Mouse (Mus musculus) Patski (cell line): ENCODE measurements around the gene Heatr6. TPM values are rescaled to one million over a fixed set of nuclear protein-coding genes. Genes with fewer than 3 reads are reported as not detected.

Experiments used
- ATAC-seq: fragments of 100-300 bp; one replicate; pipeline ENCODE4 v1.8.0; 2021
- CTCF ChIA-PET: fragments of 350-600 bp; sonication (Branson Sonifier 250); formaldehyde crosslinking; loops from one replicate; lab custom pipeline; 2022; ENCODE audit warnings: inconsistent platforms; lab: Charles Lee
- POLR2A ChIA-PET: fragments of 350-600 bp; sonication (Branson Sonifier 250); formaldehyde crosslinking; loops from one replicate; lab custom pipeline; 2022; ENCODE audit warnings: antibody characterized with exemption, inconsistent platforms; lab: Charles Lee
- DNase-seq: peaks from one replicate; pipeline ENCODE4 v3.0.0-alpha.2; 2011; ENCODE audit warnings: low read depth, low spot score
- H3K27me3 ChIP-seq: fragments of 371-371 bp; one replicate; pipeline ENCODE4 v1.5.1; 2021
- CTCF ChIP-seq: fragments of 100-300 bp; IDR thresholded peaks from one replicate; pipeline ENCODE4 v1.5.1; 2021
- in situ Hi-C: fragments of 300-500 bp; cut with MboI; formaldehyde crosslinking; loops from 3 replicates; pipeline ENCODE4 v1.11.1; 2018; ENCODE audit warnings: low pct_unique_long_range_greater_than_20kb, mixed read lengths
- polyA plus RNA-seq: library from polyadenylated mRNA; unstranded; gene quantifications from one replicate; pipeline ENCODE4 v1.2.3, GENCODE M21; 2021

Gene Heatr6
- polyA plus RNA-seq, 1 experiment from 2014 or later, result 17.6 TPM

DNA sequence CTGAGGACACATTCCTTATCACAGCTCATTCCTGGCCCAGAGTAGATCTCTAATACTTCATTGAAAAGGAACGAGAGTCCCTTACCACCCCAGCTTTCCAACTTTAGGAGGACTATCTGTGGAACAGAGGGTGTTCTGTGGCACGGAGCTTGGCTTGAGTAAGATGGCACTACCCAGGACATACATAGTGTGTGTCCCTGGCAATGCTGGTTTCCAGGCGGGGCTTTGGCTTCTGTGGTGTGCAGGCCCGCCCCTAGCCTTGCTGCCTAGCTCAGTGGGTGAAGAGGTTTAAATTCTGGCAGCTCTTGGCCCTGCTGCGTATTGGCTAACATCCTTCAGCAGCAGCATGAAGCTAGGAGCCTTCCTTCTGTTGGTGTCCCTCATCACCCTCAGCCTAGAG is 6.8 kb upstream of the Heatr6 start, which contains the start of gene Wfdc21:
Gene Wfdc21 (plus strand): TSS at position 260 of the 400 bp plus-strand sequence.
- TF ChIP-seq CTCF, result no peak
- ChIA-PET POLR2A (no interaction called here), CTCF (interaction anchor here (1.3 to 1.4 kb wide), 2 partner anchors 11 to 13 kb away, joined by 3 to 5 read pairs; no protein-coding TSS in a partner anchor)

DNA sequence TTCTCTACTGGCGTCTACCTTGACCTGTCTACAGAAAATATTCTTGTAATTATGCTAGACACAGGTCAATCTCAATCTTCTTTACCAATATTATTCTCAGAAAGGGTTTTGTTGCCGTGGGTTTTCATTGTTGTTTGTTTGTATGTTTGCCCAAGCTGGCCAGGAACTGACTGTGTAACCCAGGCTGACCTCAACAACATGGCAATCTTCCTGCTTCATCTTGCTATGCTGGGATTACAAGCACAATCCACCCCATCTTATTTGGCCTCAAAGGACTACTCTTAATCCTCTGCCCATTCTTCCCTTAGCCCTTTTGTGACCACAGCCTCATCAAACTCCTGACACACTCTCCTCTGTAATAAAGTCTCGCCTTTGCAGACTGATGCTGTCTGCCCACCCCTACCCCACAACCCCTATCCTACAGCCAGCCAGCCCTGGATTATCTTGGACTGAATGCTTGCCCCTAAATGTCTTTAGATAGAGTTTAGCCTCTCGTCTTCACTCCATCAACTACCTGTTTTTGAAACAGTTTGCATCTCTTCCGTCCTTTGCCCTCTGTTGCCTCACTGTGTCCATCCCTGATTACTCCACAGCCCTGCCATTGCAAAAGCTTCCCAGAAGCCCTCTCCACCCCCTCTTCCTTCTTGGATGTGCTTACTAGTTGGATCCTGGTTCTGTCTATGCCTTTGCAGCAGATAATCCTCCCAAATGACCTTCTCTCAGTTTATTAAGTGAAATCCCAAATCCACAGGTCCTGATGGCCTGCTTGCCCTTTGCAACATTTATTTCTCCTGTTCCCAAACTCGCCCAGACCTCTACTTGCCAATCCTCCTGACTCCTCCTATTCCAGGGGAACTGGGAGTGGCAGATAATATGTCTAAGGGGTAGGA is 5.9 kb upstream of the Heatr6 start:
- ATAC-seq (no peak), DNase-seq (no peak)
- in situ Hi-C loops, result no loop called here
- ChIA-PET CTCF (interaction anchor here (1.3 kb wide), 1 partner anchor 12 kb away, joined by 3 read pairs; no protein-coding TSS in a partner anchor), POLR2A (no interaction called here)
- no peak for TF ChIP-seq CTCF
- H3K27me3 ChIP-seq, result peaks cover 42% of the 10 kb centered on the region

More for the DNA sequence above, 6.8 kb upstream of the Heatr6 start, which contains the start of gene Wfdc21:
- ATAC-seq (no peak), DNase-seq (no peak)
- in situ Hi-C loops, result no loop called here
- H3K27me3 ChIP-seq, result peaks cover 40% of the 10 kb centered on the region

DNA sequence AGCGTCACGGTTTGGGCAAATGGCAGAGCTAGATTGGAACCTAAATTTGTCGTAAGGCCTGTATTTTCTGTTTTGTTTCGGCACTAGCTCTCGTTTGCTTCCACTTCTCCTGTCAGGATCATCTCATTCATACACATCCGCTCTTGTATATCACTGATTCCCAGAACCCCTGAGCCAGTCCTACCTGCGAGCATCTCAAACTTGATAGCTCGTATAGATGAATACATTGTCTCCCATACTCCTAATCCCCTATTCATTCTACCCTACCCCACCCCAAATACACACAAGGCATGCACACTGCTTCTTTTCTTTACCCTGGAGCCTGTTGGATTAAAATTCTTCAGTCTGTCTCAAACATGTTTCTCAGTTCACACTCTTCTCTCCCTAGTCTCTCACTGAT is 731 bp downstream of the Heatr6 start:
- DNase-seq, result no peak
- in situ Hi-C loops, result no loop called here
- no peak for TF ChIP-seq CTCF
- ChIA-PET POLR2A (interaction anchor here (0.7 to 0.9 kb wide), 2 partner anchors 13 to 392 kb away, joined by 3 to 6 read pairs; no protein-coding TSS in a partner anchor), CTCF (interaction anchor here (0.8 kb wide), 1 partner anchor 213 kb away, joined by 3 read pairs; no protein-coding TSS in a partner anchor)
- peaks cover 20% of the 10 kb centered on the region for H3K27me3 ChIP-seq
- ATAC-seq, result no peak

DNA sequence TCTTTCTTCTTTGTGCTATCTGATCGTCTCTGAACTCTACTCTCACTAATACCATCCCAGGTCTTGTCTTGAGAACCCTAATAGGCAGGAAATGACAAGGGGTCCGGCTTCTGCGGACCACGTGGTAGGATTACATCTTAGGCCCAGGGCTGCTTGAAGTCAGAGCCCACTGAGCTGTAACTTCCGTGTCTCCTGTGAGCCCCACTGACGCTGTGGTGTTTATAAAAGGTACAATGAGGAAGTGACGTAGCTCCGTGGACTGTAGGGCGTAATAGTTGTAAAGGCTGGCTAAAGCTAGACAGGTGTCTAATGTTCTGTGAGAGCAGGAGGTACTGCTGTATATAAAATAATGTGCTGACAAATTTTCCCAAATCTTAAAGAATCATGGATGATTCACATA is 13.8 kb downstream of the Heatr6 start:
- no peaks in the 10 kb centered on the region for H3K27me3 ChIP-seq
- ChIA-PET CTCF (no interaction called here), POLR2A (interaction anchor here (1.9 kb wide), 1 partner anchor 13 kb away, joined by 6 read pairs; no protein-coding TSS in a partner anchor)
- DNase-seq (no peak), ATAC-seq (no peak)
- in situ Hi-C loops, result no loop called here
- no peak for TF ChIP-seq CTCF

DNA sequence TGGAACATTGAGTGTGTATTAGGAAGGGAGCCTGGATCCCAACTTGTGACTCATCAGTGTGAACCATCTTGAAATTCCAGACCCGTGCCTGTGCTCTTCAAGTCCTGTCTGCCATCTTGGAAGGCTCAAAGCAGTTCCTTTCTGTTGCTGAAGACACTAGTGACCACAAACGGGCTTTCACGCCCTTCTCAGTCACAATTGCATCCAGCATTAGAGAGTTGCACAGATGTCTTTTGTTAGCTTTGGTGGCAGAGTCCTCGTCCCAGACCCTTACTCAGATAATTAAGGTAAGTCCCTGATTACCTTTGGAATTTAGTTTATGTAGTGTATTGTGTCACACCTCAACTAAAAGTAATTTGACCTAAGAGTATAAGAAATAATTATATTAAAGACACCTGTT is 15.5 kb downstream of the Heatr6 start:
- DNase-seq (no peak), ATAC-seq (no peak)
- ChIA-PET CTCF (no interaction called here), POLR2A (interaction anchor here (0.7 kb wide), 1 partner anchor 14 kb away, joined by 3 read pairs; no protein-coding TSS in a partner anchor)
- no peak for TF ChIP-seq CTCF
- in situ Hi-C loops, result no loop called here
- H3K27me3 ChIP-seq, result no peaks in the 10 kb centered on the region

DNA sequence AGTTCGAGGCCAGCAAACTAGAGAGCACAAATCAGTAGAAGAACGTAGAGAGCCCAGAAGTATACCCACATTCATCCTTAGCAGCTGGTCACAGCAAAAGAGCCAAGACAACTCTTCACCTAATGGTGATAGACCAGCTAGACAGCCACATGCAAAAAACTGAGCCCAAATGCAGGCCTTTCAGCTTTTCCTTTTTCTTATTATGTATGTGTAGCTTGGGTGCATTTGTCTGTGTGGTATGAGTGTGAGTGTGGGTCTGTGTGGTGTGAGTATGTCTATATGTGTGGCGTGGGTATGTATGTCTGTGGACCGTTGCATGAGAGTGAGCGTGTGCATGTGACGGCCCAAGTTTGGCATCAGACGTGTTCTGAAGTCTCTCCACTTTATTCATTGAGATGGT is 17.5 kb downstream of the Heatr6 start:
- in situ Hi-C loops, result no loop called here
- ATAC-seq (no peak), DNase-seq (no peak)
- no peaks in the 10 kb centered on the region for H3K27me3 ChIP-seq
- CTCF ChIA-PET, result interaction anchor here (1.8 to 1.9 kb wide), 2 partner anchors 13 to 14 kb away, joined by 4 to 6 read pairs; no protein-coding TSS in a partner anchor
- TF ChIP-seq CTCF, result no peak
- POLR2A ChIA-PET, result no interaction called here

DNA sequence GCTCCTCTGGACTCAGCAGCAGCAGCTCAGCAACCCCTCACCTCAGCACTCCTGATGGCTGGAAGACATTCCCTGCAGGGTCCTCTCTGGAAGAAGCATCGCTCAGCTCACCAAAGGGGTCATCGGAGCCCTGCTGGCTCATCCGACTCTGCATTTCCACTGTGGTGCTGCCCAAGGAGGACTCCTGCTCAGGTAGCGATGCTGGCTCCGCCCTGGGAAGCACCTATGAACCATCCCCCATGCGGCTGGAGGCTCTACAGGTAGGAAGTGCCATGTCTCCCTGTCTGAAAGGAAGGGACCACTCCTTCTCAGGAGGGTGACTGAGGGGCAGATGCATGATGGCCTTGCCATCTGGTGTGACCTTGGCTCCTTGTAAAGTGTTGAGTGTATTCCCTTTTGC is 18.8 kb downstream of the Heatr6 start:
- no peaks in the 10 kb centered on the region for H3K27me3 ChIP-seq
- ATAC-seq (no peak), DNase-seq (no peak)
- in situ Hi-C loops, result no loop called here
- CTCF ChIA-PET, result interaction anchor here (1.0 to 1.9 kb wide), 3 partner anchors 12 to 492 kb away, joined by 3 to 6 read pairs (median 4); no protein-coding TSS in a partner anchor
- no peak for TF ChIP-seq CTCF
- POLR2A ChIA-PET, result no interaction called here

DNA sequence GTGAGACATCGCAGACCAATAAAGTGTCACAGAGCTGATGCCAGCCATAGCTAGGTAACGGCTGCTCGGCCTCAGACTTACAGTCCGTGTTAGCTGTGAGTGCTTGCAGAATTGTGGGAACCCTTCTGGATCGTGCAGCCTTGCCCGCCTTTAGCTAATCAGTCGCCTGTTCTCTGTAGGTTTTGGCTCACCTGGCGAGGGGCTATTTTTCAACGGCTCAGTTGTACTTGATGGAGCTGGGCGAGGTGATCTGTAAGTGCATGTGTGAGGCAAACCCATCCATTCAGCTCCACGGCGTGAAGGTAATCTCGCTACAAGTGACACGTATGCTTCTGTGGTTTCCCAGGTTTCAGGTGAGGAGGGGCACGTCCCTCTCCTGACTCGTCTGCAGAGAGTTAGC is 20.2 kb downstream of the Heatr6 start:
- no peaks in the 10 kb centered on the region for H3K27me3 ChIP-seq
- in situ Hi-C loops, result no loop called here
- DNase-seq (no peak), ATAC-seq (no peak)
- no peak for TF ChIP-seq CTCF
- ChIA-PET POLR2A (no interaction called here), CTCF (interaction anchor here (1.0 to 1.8 kb wide), 2 partner anchors 11 to 258 kb away, joined by 3 to 8 read pairs; no protein-coding TSS in a partner anchor)

DNA sequence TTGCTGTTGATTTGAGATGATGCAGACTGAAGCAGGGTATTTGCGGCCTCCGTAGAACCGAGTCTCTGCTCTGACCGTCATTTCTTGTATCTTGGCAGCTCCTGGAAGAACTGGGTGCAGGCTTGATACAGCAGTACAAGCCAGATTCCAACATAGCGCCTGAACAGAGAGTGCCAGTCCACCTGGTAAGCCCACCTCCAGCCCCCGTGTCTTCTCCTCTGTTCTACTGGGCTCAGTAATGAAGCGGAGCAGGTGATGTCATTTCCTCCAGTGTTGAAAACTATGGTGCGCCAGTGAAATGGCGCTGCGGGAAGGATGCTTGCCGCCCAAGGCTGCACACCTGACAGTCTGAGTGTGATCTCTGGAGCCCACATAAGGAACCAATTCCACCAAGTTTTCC is 20.8 kb downstream of the Heatr6 start:
- no peaks in the 10 kb centered on the region for H3K27me3 ChIP-seq
- ChIA-PET CTCF (interaction anchor here (1.8 kb wide), 1 partner anchor 10 kb away, joined by 8 read pairs; no protein-coding TSS in a partner anchor), POLR2A (no interaction called here)
- ATAC-seq, result no peak
- no peak for DNase-seq
- in situ Hi-C loops, result no loop called here
- no peak for TF ChIP-seq CTCF

DNA sequence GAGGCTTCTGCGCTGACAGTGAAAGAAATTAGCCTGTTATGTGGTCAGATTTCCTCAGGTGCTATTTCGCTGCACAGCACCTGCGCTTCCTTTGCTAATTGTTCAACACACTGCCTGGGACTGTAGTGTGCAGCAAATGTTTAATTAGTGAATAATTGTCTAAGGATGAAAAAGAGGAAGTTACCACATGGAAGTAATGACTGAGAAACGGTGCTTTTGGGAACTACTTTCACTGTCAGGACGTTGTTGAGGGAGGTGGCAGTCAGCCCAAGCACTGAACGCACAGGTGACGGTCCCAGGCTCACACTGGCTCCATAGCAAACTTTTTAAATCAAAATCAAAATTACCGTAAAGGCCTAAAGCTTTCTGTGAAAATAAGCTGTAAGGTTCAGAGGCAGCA is 23.3 kb downstream of the Heatr6 start:
- ChIA-PET POLR2A (no interaction called here), CTCF (interaction anchor here (0.6 kb wide), 1 partner anchor 333 kb away, joined by 3 read pairs; no protein-coding TSS in a partner anchor)
- ATAC-seq (no peak), DNase-seq (no peak)
- no peaks in the 10 kb centered on the region for H3K27me3 ChIP-seq
- no peak for TF ChIP-seq CTCF
- in situ Hi-C loops, result loop anchor here (25.0 kb wide), 1 partner anchor 1061 kb away; the partner anchor contains the start of gene Dhrs11
